Mouse (Mus musculus) megakaryocyte, embryonic 14.5 days (primary cell): ENCODE results near the gene Rasa4.

Experiments
- FLI1 ChIP-seq: IDR thresholded peaks from 2 replicates; pipeline ENCODE4 v1.6.1; 2012; ENCODE audit warnings: low read length, inconsistent platforms, mixed read lengths
- GATA1 ChIP-seq: IDR thresholded peaks from 3 replicates; pipeline ENCODE4 v1.6.1; 2012; ENCODE audit warnings: mixed read lengths, low read length, inconsistent platforms, borderline replicate concordance

DNA sequence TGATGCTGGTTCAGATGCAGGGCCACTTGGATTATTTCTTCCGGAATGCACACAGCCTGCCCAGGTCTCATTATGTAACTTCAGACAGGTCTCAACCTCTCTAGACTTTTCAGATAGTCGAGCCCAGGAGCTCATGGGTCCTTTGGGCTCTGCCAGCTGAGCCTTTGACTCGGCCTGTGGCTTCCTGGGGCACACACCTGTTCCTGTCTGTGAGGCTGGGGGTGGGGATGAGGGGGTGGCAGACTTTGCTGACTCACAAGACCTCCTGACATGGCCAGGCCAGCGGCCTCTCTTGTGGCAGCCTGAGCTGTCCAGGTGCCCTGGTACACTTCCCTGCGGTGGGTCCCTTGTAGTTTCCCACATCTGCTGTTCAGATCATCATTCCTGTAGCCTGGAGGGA lies 8.2 kb downstream of the Rasa4 start:
- TF ChIP-seq GATA1 (no peak), FLI1 (no peak)
